Mouse (Mus musculus) liver, postnatal 0 days (tissue): ENCODE data around the gene Vmn1r32.

Experiments
- CTCF ChIP-seq: sonication (generic); IDR thresholded peaks from 2 replicates; pipeline ENCODE4 v1.5.1; 2016; ENCODE audit warnings: antibody characterized with exemption, low read depth
- EP300 ChIP-seq: IDR thresholded peaks from 2 replicates; pipeline ENCODE4 v1.6.1; 2016; ENCODE audit warnings: antibody characterized with exemption, low read depth, mild to moderate bottlenecking

- TF ChIP-seq CTCF (no peak), EP300 (no peak)
Observed at GRCm38 (mm10) chr6:66528386-66528785, 31.5 kb downstream of the Vmn1r32 start.
